Mouse (Mus musculus) stomach, embryonic 16.5 days (tissue): ENCODE data around the gene Syf2. TPM values are rescaled to one million over a fixed set of nuclear protein-coding genes. Genes with fewer than 3 reads are reported as not detected.
A peak's percentile ranks its signal among the peaks of the same experiment; 100 is the strongest.
"Not testable (repeated sequence)": the region's sequence is repeated elsewhere in the genome, so short reads cannot be mapped to it uniquely, and the experiment has no call there.

ENCODE experiments used
- ATAC-seq: fragments of 200-750 bp; cut with Nextera tagmentation; 2 replicates; pipeline ENCODE4 v1.8.0; 2017; ENCODE audit warnings: moderate number of reproducible peaks, moderate TSS enrichment; ENCODE audit not compliant: insufficient read depth, low FRiP score
- H3K27ac ChIP-seq: fragments of 300-500 bp; sonication (generic); 2 replicates; pipeline ENCODE4 v1.5.1; 2014; ENCODE audit warnings: low read length
- H3K27me3 ChIP-seq: fragments of 300-500 bp; sonication (generic); 2 replicates; pipeline ENCODE4 v1.6.1; 2014; ENCODE audit warnings: low read length, control low read depth, mixed read lengths; ENCODE audit not compliant: control insufficient read depth, insufficient read depth
- H3K36me3 ChIP-seq: fragments of 300-500 bp; sonication (generic); 2 replicates; pipeline ENCODE4 v1.6.1; 2014; ENCODE audit warnings: low read length; ENCODE audit not compliant: control insufficient read depth, insufficient read depth
- H3K4me1 ChIP-seq: fragments of 300-500 bp; sonication (generic); 2 replicates; pipeline ENCODE4 v1.6.1; 2014; ENCODE audit warnings: low read length, control low read depth, mixed read lengths; ENCODE audit not compliant: control insufficient read depth, insufficient read depth
- H3K4me2 ChIP-seq: fragments of 300-500 bp; sonication (generic); 2 replicates; pipeline ENCODE4 v1.6.1; 2014; ENCODE audit warnings: low read depth, low read length, mixed read lengths
- H3K4me3 ChIP-seq: fragments of 300-500 bp; sonication (generic); replicated peaks from 2 replicates; pipeline ENCODE4 v1.5.1; 2014; ENCODE audit warnings: mild to moderate bottlenecking, low read length
- H3K9ac ChIP-seq: fragments of 300-500 bp; sonication (generic); 2 replicates; pipeline ENCODE4 v1.6.1; 2014; ENCODE audit warnings: low read length
- H3K9me3 ChIP-seq: fragments of 300-500 bp; sonication (generic); replicated peaks from 2 replicates; pipeline ENCODE4 v1.6.1; 2016; ENCODE audit warnings: low read length, control low read depth; ENCODE audit not compliant: control insufficient read depth
- WGBS: fragments of 180-500 bp; shearing (Covaris S2); extraction: QIAGEN DNeasy Blood & Tissue Kit; methylation state at CpG from one replicate; pipeline ENCODE4 v1.1.7; 2014; 5-methylcytosine and 5-hydroxymethylcytosine counted together
- polyA plus RNA-seq: library from polyadenylated mRNA; unstranded; fragments of >200 nt; fragmentation: Nextera tagmentation; extraction: Ambion mirVana; gene quantifications from 2 replicates; pipeline ENCODE4 v1.2.1, GENCODE M21; 2015

Syf2 gene
- polyA plus RNA-seq, result 69.6 and 71.9 TPM in 2 replicates

- Histone ChIP-seq H3K9ac (peak within 1 kb of the TSS; percentile 81), H3K9me3 (no peaks in the 10 kb centered on the region), H3K4me1 (peaks cover 10% of the 10 kb centered on the region), H3K4me3 (peak within 1 kb of the TSS; percentile 78), H3K36me3 (0 out of 2 replicates have a peak, but pooled peaks cover 19% of the 10 kb centered on the region), H3K4me2 (peak within 1 kb of the TSS; percentile 73), H3K27ac (peak within 1 kb of the TSS; percentile 69), H3K27me3 (no peaks in the 10 kb centered on the region)
- ATAC-seq, result peak; percentile 97
- under 1% methylated on average over 66 of the region's 68 CpGs for WGBS
Observed at GRCm38 (mm10) chr4:134930684-134931481, at the start of gene Syf2. Gene Syf2 (plus strand): TSS chr4:134930898.

- Histone ChIP-seq H3K27me3 (no peaks in the 10 kb centered on the region), H3K4me3 (no peak overlapping the region), H3K9me3 (no peaks in the 10 kb centered on the region), H3K4me2 (no peak overlapping the region), H3K9ac (no peak overlapping the region), H3K27ac (no peak overlapping the region), H3K4me1 (peaks cover 5% of the 10 kb centered on the region; the same call in 1 of the 2 replicates), H3K36me3 (no peaks in the 10 kb centered on the region)
- no peak for ATAC-seq
- 31% methylated on average over 7 of the region's 7 CpGs for WGBS
Observed at GRCm38 (mm10) chr4:134883266-134883665, 47.4 kb upstream of the Syf2 start.

GRCm38 (mm10) chr4:134883808-134884207 is 46.9 kb upstream of the Syf2 start:
- Histone ChIP-seq H3K27me3 (no peaks in the 10 kb centered on the region), H3K4me1 (peaks cover 5% of the 10 kb centered on the region; the same call in 1 of the 2 replicates), H3K9me3 (no peaks in the 10 kb centered on the region), H3K4me2 (no peak overlapping the region), H3K4me3 (no peak overlapping the region), H3K9ac (no peak overlapping the region), H3K27ac (no peak overlapping the region), H3K36me3 (no peaks in the 10 kb centered on the region)
- ATAC-seq, result no peak
- 79% methylated on average over 10 of the region's 10 CpGs for WGBS

- H3K9ac ChIP-seq, result no peak overlapping the region
- ATAC-seq, result no peak
- no peak overlapping the region for H3K27ac ChIP-seq
- no peak overlapping the region for H3K4me3 ChIP-seq
- 93% methylated on average over 4 of the region's 4 CpGs for WGBS
- no peaks in the 10 kb centered on the region for H3K27me3 ChIP-seq
- H3K4me1 ChIP-seq, result 0 out of 2 replicates have a peak, but pooled peaks cover 2% of the 10 kb centered on the region
- no peaks in the 10 kb centered on the region for H3K9me3 ChIP-seq
- no peak overlapping the region for H3K4me2 ChIP-seq
- H3K36me3 ChIP-seq, result no peaks in the 10 kb centered on the region
Observed at GRCm38 (mm10) chr4:134884364-134884763, 46.3 kb upstream of the Syf2 start.

- H3K27me3 ChIP-seq, result no peaks in the 10 kb centered on the region
- 80% methylated on average over 6 of the region's 6 CpGs for WGBS
- no peaks in the 10 kb centered on the region for H3K9me3 ChIP-seq
- no peaks in the 10 kb centered on the region for H3K4me1 ChIP-seq
- H3K36me3 ChIP-seq, result 0 out of 2 replicates have a peak, but pooled peaks cover 8% of the 10 kb centered on the region
- H3K9ac ChIP-seq, result no peak overlapping the region
- no peak for ATAC-seq
- no peak overlapping the region for H3K27ac ChIP-seq
- no peak overlapping the region for H3K4me3 ChIP-seq
- H3K4me2 ChIP-seq, result no peak overlapping the region
Observed at GRCm38 (mm10) chr4:134892096-134892495, 38.6 kb upstream of the Syf2 start.

- Histone ChIP-seq H3K27me3 (no peaks in the 10 kb centered on the region), H3K4me2 (no peak overlapping the region), H3K9ac (no peak overlapping the region), H3K27ac (no peak overlapping the region), H3K9me3 (no peaks in the 10 kb centered on the region), H3K4me1 (no peaks in the 10 kb centered on the region), H3K36me3 (peaks cover 10% of the 10 kb centered on the region; the same call in 1 of the 2 replicates), H3K4me3 (no peak overlapping the region)
- WGBS, result 78% methylated on average over 6 of the region's 6 CpGs
- ATAC-seq, result no peak
Observed at GRCm38 (mm10) chr4:134897256-134897655, 33.4 kb upstream of the Syf2 start.

GRCm38 (mm10) chr4:134901126-134901525 is 29.6 kb upstream of the Syf2 start:
- no peak overlapping the region for H3K4me2 ChIP-seq
- ATAC-seq, result no peak
- WGBS, result 90% methylated on average over 8 of the region's 8 CpGs

GRCm38 (mm10) chr4:134903046-134903445 is 27.7 kb upstream of the Syf2 start:
- no peaks in the 10 kb centered on the region for H3K4me1 ChIP-seq
- no peak overlapping the region for H3K27ac ChIP-seq
- no peaks in the 10 kb centered on the region for H3K9me3 ChIP-seq
- no peak overlapping the region for H3K4me3 ChIP-seq
- no peak overlapping the region for H3K4me2 ChIP-seq
- WGBS, result 66% methylated on average over 7 of the region's 7 CpGs
- ATAC-seq, result no peak
- peaks cover 16% of the 10 kb centered on the region; the same call in 1 of the 2 replicates for H3K36me3 ChIP-seq
- no peak overlapping the region for H3K9ac ChIP-seq
- no peaks in the 10 kb centered on the region for H3K27me3 ChIP-seq

More at GRCm38 (mm10) chr4:134901126-134901525, 29.6 kb upstream of the Syf2 start:
- Histone ChIP-seq H3K27me3 (no peaks in the 10 kb centered on the region), H3K36me3 (peaks cover 17% of the 10 kb centered on the region; the same call in 1 of the 2 replicates), H3K27ac (no peak overlapping the region), H3K9me3 (no peaks in the 10 kb centered on the region), H3K9ac (no peak overlapping the region), H3K4me3 (no peak overlapping the region), H3K4me1 (no peaks in the 10 kb centered on the region)

GRCm38 (mm10) chr4:134911406-134911805 is 19.3 kb upstream of the Syf2 start:
- H3K4me2 ChIP-seq, H3K9me3 ChIP-seq, H3K9ac ChIP-seq, H3K27me3 ChIP-seq, H3K4me3 ChIP-seq, H3K4me1 ChIP-seq, H3K27ac ChIP-seq, ATAC-seq: not testable (repeated sequence)
- 95% methylated on average over 7 of the region's 8 CpGs for WGBS
- peaks cover 13% of the 10 kb centered on the region; the same call in 1 of the 2 replicates for H3K36me3 ChIP-seq
